Mouse (Mus musculus) frontal cortex, postnatal 10 days (tissue): Measurements from ENCODE around the gene Hdhd5.

Experiments used
- DNase-seq, 2 experiments: peaks; one replicate each; pipeline ENCODE4 v3.0.0; 2022; ENCODE audit warnings: low spot score in 2 of 2, mixed read lengths in 1 of 2

Gene Hdhd5

DNA sequence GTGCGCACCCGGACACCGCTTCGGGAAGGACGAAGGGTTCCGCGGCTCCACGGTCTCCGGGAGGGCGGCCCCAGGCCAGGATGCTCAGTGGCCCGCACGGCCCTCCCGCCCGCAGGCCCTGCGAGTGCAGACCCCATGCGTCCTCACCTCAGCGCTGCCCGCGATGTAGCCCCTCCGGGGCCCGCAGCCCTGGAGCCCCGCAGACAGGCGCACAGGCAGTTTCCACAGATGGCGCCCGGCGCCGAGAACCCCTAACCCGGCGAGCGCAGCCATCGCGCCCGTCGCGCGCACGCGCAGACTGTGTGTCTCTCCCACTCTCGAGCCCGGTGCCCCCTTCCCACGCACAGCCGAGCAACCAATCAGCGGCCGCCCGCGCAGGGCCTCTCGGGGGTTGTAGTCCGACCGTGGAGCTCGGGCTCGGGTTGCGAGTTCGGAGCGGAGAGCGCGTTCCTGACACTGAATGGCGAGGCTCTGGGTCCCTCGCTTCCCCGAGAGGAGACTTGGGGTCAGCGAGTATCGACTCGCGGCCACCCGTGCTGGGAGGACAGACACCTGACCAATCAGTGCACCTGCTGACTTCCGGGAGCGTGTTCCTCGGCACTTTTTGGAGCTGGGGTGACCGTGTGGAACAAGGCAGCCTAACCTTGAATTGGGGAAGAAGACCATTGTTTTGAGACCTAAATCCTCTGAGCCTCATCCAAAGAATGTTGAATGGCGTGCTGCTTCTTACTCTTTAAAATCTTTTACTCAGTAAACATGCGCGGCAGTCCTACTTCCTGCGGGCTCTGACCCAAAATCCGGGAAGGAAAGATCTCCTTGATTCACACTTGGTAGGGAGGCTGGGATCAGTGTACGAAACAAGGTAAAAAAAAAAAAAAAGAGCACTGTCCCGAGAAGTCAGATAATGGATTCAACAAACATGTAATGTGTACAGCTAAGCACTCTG is at the start of gene Hdhd5:
TSS of gene Hdhd5 (minus strand) at position 300 of the 946 bp plus-strand sequence.
- peak; percentile 85 to 94 for DNase-seq

GRCm38 (mm10) chr6:120580713-120581015 is 49.5 kb upstream of the Hdhd5 start:
- DNase-seq: no peak

- peak; percentile 45 to 63 for DNase-seq
These were observed 49.0 kb upstream of the Hdhd5 start for GRCm38 (mm10) chr6:120579831-120580712.

- peak in 1 of 2 experiments; percentile 16 for DNase-seq
These were observed 48.2 kb upstream of the Hdhd5 start for GRCm38 (mm10) chr6:120579110-120579830.

- no peak for DNase-seq
These were observed 47.4 kb upstream of the Hdhd5 start for GRCm38 (mm10) chr6:120578471-120578870.

GRCm38 (mm10) chr6:120572372-120572771 is 41.3 kb upstream of the Hdhd5 start:
- no peak for DNase-seq

DNA sequence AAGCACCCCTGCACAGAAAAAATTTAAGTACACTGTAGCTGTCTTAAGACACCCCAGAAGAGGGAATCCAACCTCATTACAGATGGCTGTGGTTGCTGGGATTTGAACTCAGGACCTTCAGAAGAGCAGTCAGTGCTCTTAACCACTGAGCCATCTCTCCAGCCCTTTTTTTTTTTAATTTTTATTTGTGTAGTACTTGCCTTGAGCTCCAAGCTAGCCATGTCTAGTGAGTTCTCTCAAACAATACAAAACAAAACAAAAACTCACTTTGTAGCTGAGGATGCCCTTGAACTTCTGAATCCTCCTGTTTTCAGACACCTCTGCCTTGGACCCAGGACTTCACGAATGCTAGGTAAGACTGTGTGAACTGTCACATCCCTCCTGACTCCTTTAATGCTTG is 37.1 kb upstream of the Hdhd5 start:
- DNase-seq: no peak

DNA sequence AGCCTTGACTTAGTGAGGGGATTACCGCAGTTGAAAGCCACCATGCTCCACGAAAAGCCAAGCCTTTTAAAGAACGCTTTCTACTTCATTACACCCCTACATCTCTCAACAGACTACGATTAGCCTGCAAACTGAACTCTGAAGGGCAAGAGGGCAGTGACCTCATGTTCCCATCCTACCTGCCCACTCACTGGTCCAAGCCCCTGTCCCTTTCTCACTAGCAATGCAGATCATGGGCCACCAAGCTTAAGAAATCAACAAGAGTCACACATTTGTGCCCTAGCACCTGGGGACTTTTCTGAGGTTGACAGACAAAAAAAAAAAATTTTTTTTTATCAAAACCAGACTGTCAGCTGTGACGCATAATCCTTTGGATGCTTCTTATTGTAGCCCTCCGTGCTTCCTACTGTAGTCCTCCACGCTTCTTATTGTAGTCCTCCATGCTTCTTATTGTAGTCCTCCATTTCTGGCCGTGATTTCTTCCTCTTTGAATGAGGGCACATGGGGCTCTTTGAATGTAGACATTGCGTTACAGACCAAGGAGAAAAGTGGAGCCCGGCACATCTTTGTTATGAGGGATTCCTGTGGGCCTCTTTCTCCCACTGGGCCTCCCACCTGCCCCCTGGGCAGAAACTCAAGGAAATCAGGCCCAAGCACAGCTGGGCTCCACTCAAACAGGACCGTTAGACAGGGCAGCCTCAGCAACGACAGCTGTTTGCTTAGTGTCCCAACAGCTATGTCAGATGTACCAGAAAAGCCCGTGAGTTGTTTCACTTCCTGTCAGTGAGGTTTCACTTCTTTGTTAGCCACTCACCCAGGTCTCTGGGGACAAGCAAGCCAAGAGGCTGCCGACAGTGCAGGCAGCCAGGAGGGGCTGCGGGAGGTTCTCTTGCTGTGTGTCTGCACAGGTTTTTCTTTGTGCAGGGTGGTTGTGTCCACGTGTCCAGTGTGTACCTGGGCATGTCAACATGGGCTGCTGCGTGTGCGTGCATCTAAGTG is 36.1 kb upstream of the Hdhd5 start:
- DNase-seq: peak in 1 of 2 experiments; percentile 18

GRCm38 (mm10) chr6:120556641-120557040 is 25.5 kb upstream of the Hdhd5 start:
- no peak for DNase-seq

GRCm38 (mm10) chr6:120555983-120556567 is 25.0 kb upstream of the Hdhd5 start:
- no peak for DNase-seq

DNA sequence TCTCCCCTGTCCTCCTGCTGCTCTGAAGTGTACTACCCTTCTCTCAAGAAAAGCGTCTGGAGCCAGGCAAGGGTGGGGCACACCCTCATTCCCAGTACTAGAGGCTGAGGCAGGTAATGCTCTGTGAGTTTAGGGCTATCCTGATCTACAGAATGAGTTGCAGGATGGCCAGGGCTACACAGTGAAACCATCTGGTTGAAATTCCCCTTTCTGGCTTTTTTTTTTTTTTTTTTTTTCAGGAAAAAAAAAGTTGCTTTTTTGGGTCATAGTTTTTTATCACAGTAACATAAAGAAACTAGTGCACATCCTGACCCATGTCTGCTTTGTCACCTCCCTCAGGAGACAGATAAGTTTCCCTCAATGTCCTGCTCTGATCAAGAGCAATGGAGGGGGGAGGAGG is 24.0 kb upstream of the Hdhd5 start:
- DNase-seq: no peak

DNA sequence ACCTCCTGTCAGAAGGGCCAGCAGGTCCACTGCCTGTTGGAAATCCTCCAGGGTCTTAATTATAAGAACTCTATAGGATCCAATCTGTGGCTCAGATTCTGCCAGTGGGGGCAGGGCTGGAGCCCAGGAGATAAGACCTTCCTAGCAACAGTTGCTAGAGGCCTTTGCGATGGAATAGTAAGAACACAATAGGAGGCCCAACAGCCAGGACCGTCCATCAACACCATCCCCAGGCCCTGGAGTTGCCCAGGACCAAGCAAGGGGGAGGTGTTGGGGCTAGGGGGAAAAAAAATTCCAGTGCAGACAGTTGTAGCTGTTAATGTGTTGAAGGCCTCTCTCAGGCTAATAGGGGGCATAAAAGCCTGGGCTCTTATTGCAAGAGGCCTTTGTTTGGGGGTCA is 19.1 kb upstream of the Hdhd5 start:
- DNase-seq: no peak

DNA sequence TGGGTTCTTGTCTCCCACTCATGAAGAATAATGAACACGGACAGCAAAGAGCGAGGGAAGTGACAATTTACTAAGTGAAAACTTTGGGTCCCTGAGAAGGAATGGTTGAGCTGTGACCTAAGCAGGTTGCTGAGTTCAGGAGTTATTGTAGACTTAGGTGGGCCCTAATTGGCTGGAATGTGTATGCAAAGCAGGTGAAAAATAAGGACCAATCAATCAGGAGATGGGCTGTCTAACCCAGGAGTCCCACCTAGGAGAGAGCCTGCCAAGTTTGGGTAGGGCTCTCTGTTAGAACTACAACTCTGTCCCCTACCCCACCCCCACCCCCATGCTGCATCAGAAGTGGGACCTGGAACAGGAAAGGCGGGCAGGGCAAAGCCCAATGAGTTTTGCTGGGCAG is 17.5 kb upstream of the Hdhd5 start:
- no peak for DNase-seq

DNA sequence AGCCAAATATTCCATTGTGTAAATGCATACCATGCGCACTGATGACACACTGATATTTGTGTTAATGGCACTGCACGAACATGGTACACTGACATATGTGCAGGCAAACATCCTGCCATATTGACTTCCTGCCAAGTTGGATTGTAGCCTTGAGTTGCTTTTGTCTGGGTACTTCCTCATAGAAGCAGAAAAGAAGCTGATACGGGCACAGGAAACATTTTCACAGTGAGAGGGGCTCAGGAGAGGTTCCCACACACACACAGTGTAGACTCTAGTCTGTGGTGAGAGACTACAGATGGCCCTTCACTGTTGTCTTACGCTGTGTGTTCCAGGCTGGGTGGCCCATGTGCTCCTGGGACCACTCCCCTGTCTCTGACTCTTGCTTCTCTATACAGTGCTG is 15.9 kb upstream of the Hdhd5 start:
- DNase-seq: no peak

DNA sequence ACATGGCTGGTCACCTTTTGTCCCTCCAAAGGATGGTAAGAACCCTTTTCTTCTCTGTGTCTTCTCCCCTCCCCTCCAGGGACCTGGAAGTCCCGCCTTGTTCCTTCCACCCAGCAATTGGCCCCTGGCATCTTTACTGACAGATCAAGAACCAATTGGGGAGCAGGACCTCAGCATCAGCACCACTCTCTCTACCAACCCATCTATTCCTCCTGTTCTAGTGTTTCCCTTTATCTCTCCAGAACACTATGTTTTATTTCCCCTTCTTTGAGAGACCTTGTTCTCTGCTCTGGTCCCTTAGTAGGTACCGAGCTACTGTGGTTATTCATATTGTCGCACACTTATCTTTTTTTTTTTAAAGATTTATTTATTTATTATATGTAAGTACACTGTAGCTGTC is 15.2 kb upstream of the Hdhd5 start:
- DNase-seq: no peak

DNA sequence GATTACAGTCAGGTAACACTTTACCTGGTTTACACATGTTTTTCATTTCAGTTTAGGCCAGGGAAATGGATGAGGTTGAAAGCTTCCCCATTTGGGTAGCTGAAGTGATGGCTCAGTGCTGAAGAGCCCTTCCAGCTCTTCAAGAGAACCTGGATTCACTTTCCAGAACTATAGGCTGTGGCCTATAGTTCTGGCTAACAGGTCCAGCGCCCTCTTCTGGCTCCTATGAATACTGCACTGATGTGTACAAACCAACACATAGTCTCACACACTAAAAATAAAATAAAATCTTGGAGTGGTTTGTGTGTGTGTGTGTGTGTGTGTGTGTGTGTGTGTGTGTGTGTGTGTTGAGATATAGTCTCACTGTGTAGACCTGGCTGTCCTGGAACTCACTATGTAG is 10.9 kb upstream of the Hdhd5 start:
- DNase-seq: no peak

- DNase-seq: no peak
These were observed 10.3 kb upstream of the Hdhd5 start for GRCm38 (mm10) chr6:120541386-120541785.

DNA sequence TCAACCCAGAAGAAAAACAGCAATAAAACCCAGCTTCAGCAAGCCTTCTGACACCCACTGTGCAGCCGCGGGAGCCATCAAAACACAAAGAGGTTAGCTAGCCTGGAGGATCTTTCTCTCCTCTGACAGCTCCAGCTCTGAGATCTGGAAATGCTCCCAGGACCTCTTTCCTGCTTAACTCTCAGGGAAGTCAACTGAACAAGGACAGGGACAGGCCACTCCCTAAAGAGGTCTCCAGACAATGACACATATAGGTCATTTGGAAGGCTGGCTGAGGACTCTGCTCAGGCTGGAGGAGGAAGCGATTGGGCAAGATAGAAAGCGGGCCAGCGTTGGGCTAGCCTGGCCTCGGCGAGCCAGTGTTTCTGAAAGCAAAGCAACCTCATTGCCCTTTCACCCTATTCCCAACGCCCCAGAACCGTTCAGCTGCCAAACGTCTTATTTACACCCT is 8.7 kb upstream of the Hdhd5 start:
- DNase-seq: no peak

- DNase-seq: peak; percentile 52 to 68
These were observed 8.1 kb upstream of the Hdhd5 start for GRCm38 (mm10) chr6:120539132-120539759.

DNA sequence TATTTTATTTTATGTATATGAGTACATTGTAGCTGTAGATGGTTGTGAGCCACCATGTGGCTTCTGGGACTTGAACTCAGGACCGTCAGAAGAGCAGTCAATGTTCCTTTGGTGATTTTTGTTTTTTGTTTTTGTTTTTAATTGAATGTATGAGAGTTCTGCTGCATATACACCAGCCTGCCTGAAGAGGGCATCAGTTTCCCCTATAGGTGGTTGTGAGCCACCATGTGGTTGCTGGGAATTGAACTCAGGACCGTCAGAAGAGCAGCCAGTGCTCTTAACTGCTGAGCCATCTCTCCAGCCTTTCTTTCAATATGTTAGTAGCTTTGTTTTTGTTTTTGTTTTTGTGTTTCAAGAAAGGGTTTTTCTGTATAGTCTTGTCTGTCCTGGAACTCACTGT is 5.2 kb upstream of the Hdhd5 start:
- DNase-seq: no peak
